Mouse (Mus musculus) Patski (cell line): ENCODE results near the gene Trmu. TPM values are rescaled to one million over a fixed set of nuclear protein-coding genes. Genes with fewer than 3 reads are reported as not detected.

Experiments used
- ATAC-seq: fragments of 100-300 bp; one replicate; pipeline ENCODE4 v1.8.0; 2021
- CTCF ChIA-PET: fragments of 350-600 bp; sonication (Branson Sonifier 250); formaldehyde crosslinking; loops from one replicate; lab custom pipeline; 2022; ENCODE audit warnings: inconsistent platforms; lab: Charles Lee
- POLR2A ChIA-PET: fragments of 350-600 bp; sonication (Branson Sonifier 250); formaldehyde crosslinking; loops from one replicate; lab custom pipeline; 2022; ENCODE audit warnings: antibody characterized with exemption, inconsistent platforms; lab: Charles Lee
- DNase-seq: peaks from one replicate; pipeline ENCODE4 v3.0.0-alpha.2; 2011; ENCODE audit warnings: low read depth, low spot score
- H3K27me3 ChIP-seq: fragments of 371-371 bp; one replicate; pipeline ENCODE4 v1.5.1; 2021
- CTCF ChIP-seq: fragments of 100-300 bp; IDR thresholded peaks from one replicate; pipeline ENCODE4 v1.5.1; 2021
- in situ Hi-C: fragments of 300-500 bp; cut with MboI; formaldehyde crosslinking; loops from 3 replicates; pipeline ENCODE4 v1.11.1; 2018; ENCODE audit warnings: low pct_unique_long_range_greater_than_20kb, mixed read lengths
- polyA plus RNA-seq: library from polyadenylated mRNA; unstranded; gene quantifications from one replicate; pipeline ENCODE4 v1.2.3, GENCODE M21; 2021

Gene Trmu
- 22.9 TPM for polyA plus RNA-seq

DNA sequence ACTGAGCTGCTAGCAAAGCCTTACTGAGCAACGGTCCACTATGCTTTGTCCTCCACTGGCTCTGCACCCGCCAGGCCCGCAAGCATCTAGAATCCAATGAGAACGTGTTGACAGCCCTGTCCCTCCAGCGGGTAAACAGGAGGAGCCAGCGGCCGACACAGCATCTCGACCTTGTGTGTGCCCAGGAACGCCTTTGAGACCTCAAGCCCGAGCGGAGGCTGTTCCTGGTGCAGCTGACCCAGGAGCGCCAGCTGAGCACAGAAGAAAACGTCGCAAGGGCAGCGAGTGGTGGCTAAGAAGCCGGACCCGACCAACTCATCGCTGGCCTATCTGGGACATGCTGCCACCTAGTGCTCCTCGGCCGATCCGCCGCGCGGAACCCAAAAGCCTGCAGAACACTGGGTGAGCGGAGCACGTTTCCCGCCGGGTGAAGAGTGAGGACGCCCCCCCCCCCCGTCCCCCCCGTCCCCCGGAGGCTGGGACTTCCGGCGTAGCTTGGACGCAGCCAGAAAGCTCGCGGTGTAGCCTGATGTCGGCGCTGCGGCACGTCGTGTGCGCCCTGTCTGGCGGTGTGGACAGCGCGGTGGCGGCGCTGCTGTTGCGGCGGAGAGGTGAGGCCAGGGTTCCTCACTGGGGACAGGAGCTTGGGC lies at the start of gene Trmu:
TSS of gene Trmu (plus strand) at position 465 of the 650 bp plus-strand sequence.
- in situ Hi-C loops, result no loop called here
- peak; percentile 81 for ATAC-seq
- H3K27me3 ChIP-seq, result no peaks in the 10 kb centered on the region
- DNase-seq, result peak; percentile 69
- CTCF ChIA-PET, result interaction anchor here (0.8 to 1.1 kb wide), 5 partner anchors 11 to 176 kb away, joined by 3 to 4 read pairs (median 3); partner anchors contain the start of gene Ppara
- TF ChIP-seq CTCF, result no peak
- POLR2A ChIA-PET, result interaction anchor here (0.9 to 1.4 kb wide), 2 partner anchors 20 to 156 kb away, joined by 3 read pairs; partner anchors contain the start of gene Gtse1

GRCm38 (mm10) chr15:85829470-85829869 lies 49.6 kb upstream of the Trmu start:
- no peak for DNase-seq
- no peak for TF ChIP-seq CTCF
- in situ Hi-C loops, result no loop called here
- peaks cover 8% of the 10 kb centered on the region for H3K27me3 ChIP-seq
- ChIA-PET CTCF (no interaction called here), POLR2A (no interaction called here)
- no peak for ATAC-seq

- in situ Hi-C loops, result no loop called here
- TF ChIP-seq CTCF, result no peak
- POLR2A ChIA-PET, result interaction anchor here (1.3 kb wide), 1 partner anchor 20 kb away, joined by 3 read pairs; the partner anchor contains the start of gene Cdpf1
These were observed 47.0 kb upstream of the Trmu start, which contains the start of gene Ttc38 for GRCm38 (mm10) chr15:85831954-85832590. Gene Ttc38, plus strand, starts transcription at chr15:85832306.

DNA sequence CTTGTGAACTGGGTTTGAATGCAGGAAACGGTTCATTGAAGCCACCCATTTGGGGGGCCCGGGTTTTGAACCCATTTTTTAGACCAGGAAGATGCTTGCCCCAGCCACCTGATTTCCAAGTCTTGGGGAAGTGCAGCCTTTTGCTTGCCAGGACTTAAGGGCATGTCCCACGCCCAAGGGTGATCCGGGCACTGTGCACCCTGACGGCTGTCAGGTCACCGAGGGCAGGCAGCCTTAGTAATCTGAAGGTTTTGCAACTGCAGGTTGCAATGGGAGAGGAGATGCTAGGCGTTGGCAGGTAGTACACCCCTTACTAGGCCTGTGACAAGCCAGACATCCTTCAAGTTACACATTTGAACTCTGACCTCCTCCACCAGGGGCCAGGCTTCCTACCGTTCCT lies 46.5 kb upstream of the Trmu start:
- ATAC-seq, result no peak
- no peak for TF ChIP-seq CTCF
- H3K27me3 ChIP-seq, result no peaks in the 10 kb centered on the region

More at GRCm38 (mm10) chr15:85831954-85832590, 47.0 kb upstream of the Trmu start, which contains the start of gene Ttc38:
- ATAC-seq (peak; percentile 41), DNase-seq (no peak)
- CTCF ChIA-PET, result no interaction called here
- peaks cover 3% of the 10 kb centered on the region for H3K27me3 ChIP-seq

GRCm38 (mm10) chr15:85835335-85835734 lies 43.8 kb upstream of the Trmu start:
- DNase-seq (no peak), ATAC-seq (no peak)
- no peak for TF ChIP-seq CTCF
- in situ Hi-C loops, result no loop called here
- H3K27me3 ChIP-seq, result no peaks in the 10 kb centered on the region
- ChIA-PET POLR2A (no interaction called here), CTCF (interaction anchor here (0.9 to 2.2 kb wide), 2 partner anchors 17 to 32 kb away, joined by 3 to 7 read pairs; no protein-coding TSS in a partner anchor)

More for the DNA sequence above, 46.5 kb upstream of the Trmu start:
- no peak for DNase-seq
- ChIA-PET POLR2A (interaction anchor here (1.3 kb wide), 1 partner anchor 21 kb away, joined by 3 read pairs; the partner anchor contains the start of gene Cdpf1), CTCF (no interaction called here)
- in situ Hi-C loops, result no loop called here

DNA sequence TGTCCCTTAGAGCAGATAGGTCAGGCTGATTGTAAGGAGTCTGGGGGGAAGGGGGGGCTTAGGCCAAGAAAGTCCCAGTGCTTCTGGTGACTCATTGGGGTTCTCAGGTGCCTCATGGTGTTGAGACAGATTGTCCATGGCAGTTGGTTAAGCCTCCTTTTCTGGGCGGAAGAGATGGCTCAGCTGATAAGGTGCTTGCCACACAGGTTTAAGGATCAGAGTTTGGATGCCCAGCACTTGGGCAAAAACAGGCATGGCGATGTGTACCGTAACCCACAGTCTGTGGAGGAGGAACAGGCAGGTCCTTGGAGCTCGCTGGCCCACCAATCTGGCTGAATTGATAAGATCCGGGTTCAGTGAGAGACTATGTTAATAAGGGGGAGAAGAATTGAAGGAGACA lies 42.2 kb upstream of the Trmu start:
- ATAC-seq (no peak), DNase-seq (no peak)
- ChIA-PET POLR2A (no interaction called here), CTCF (no interaction called here)
- no peak for TF ChIP-seq CTCF
- H3K27me3 ChIP-seq, result no peaks in the 10 kb centered on the region
- in situ Hi-C loops, result no loop called here

- in situ Hi-C loops, result no loop called here
- ATAC-seq (no peak), DNase-seq (no peak)
- no peaks in the 10 kb centered on the region for H3K27me3 ChIP-seq
- TF ChIP-seq CTCF, result peak; percentile 78
- POLR2A ChIA-PET, result no interaction called here
- CTCF ChIA-PET, result interaction anchor here (2.3 to 3.6 kb wide), 2 partner anchors 27 to 128 kb away, joined by 6 to 13 read pairs; no protein-coding TSS in a partner anchor
These were observed 38.1 kb upstream of the Trmu start for GRCm38 (mm10) chr15:85840983-85841382.

DNA sequence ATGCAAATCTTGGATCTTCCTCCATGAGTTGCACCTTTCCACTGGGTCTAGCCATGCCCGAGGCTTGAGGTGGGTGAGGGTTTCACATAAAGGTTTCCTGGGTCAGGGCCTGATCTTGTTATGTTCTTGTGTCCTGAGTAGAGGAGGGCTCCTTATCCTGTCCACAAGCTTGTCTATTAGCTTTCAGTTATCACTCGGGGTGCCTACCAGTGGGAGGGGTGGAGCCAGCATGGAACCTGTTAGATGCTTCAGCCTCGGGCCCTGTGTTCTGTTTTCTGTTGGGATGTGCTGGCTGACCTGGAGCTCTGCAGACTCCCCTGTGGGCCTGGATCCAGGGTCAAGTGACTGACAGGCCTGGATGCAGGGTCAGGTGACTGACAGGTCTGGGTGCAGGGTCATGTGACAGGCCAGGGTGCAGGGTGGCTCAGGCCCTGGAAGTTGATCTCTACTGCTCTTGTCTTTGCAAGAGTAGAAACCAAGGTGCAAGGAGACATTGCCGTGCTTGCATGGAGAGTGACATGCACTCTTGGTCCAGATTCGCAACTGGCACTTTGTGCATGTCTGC lies 37.2 kb upstream of the Trmu start:
- DNase-seq, result no peak
- no peak for ATAC-seq
- in situ Hi-C loops, result no loop called here
- H3K27me3 ChIP-seq, result no peaks in the 10 kb centered on the region
- TF ChIP-seq CTCF, result no peak
- ChIA-PET POLR2A (no interaction called here), CTCF (interaction anchor here (0.9 to 3.6 kb wide), 3 partner anchors 14 to 129 kb away, joined by 3 to 13 read pairs (median 6); no protein-coding TSS in a partner anchor)

- ChIA-PET CTCF (no interaction called here), POLR2A (no interaction called here)
- no peak for DNase-seq
- no peaks in the 10 kb centered on the region for H3K27me3 ChIP-seq
- no peak for TF ChIP-seq CTCF
- ATAC-seq, result no peak
- in situ Hi-C loops, result no loop called here
These were observed 34.0 kb upstream of the Trmu start for GRCm38 (mm10) chr15:85845071-85845470.

DNA sequence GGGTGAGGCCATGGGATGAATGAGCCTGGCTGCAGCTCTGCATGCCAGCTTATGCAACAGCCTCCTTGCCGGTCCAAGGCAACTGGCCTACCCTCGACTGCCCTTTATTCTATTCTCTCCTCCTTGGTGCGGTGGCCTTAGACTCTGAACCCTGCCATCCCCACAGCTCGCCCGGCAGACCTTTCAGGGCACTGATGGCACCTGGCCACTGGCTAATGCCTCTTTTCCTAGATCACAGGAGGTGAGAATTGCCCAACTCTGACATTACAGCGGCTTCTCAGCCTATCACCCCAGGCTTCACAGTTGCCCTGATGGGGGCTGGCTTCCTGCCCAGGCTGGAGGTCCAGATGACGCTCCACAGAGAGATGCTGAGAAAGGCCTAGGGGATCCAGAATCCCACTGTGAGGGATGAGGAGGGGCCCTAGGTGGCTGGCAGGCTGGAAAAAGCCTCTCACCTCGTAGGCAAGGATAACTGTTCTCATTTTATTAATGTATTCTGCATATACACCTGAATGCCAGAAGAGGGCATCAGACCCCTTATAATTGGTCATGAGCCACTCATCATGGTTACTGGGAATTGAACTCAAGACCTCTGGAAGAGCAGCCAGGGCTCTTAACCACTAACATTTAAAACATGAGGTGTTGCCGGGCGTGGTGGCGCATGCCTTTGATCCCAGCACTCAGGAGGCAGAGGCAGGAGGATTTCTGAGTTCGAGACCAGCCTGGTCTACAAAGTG lies 27.3 kb upstream of the Trmu start:
- in situ Hi-C loops, result no loop called here
- DNase-seq, result no peak
- H3K27me3 ChIP-seq, result no peaks in the 10 kb centered on the region
- ATAC-seq, result no peak
- TF ChIP-seq CTCF, result no peak
- ChIA-PET POLR2A (no interaction called here), CTCF (no interaction called here)
